Mouse (Mus musculus) limb, embryonic 13.5 days (tissue): Measurements from ENCODE around the gene Klf3. TPM values are rescaled to one million over a fixed set of nuclear protein-coding genes. Genes with fewer than 3 reads are reported as not detected.
"Not testable (repeated sequence)": the region's sequence is repeated elsewhere in the genome, so short reads cannot be mapped to it uniquely, and the experiment has no call there.

Experiments used
- ATAC-seq: fragments of 200-750 bp; cut with Nextera tagmentation; 2 replicates; pipeline ENCODE4 v1.8.0; 2017; ENCODE audit warnings: low read depth, moderate number of reproducible peaks, moderate TSS enrichment; ENCODE audit not compliant: low FRiP score
- H3K27ac ChIP-seq: fragments of 300-500 bp; sonication (generic); 2 replicates; pipeline ENCODE4 v1.5.1; 2015; ENCODE audit warnings: inconsistent platforms, mild to moderate bottlenecking, moderate library complexity
- H3K27me3 ChIP-seq: fragments of 300-500 bp; sonication (generic); 2 replicates; pipeline ENCODE4 v1.6.1; 2015; ENCODE audit warnings: mild to moderate bottlenecking, inconsistent platforms
- H3K36me3 ChIP-seq: fragments of 300-500 bp; sonication (generic); 2 replicates; pipeline ENCODE4 v1.6.1; 2015; ENCODE audit warnings: inconsistent platforms, mild to moderate bottlenecking, moderate library complexity
- H3K4me1 ChIP-seq: fragments of 300-500 bp; sonication (generic); 2 replicates; pipeline ENCODE4 v1.6.1; 2015; ENCODE audit warnings: inconsistent platforms
- H3K4me2 ChIP-seq: fragments of 300-500 bp; sonication (generic); replicated peaks from 2 replicates; pipeline ENCODE4 v1.6.1; 2015; ENCODE audit warnings: inconsistent platforms, mild to moderate bottlenecking, moderate library complexity
- H3K4me3 ChIP-seq: fragments of 300-500 bp; sonication (generic); 2 replicates; pipeline ENCODE4 v1.5.1; 2015; ENCODE audit warnings: moderate library complexity, mild to moderate bottlenecking, inconsistent platforms
- H3K9ac ChIP-seq: fragments of 300-500 bp; sonication (generic); 2 replicates; pipeline ENCODE4 v1.6.1; 2015; ENCODE audit warnings: mild to moderate bottlenecking, inconsistent platforms
- H3K9me3 ChIP-seq: fragments of 300-500 bp; sonication (generic); 2 replicates; pipeline ENCODE4 v1.6.1; 2016; ENCODE audit warnings: inconsistent platforms
- WGBS: fragments of 180-500 bp; shearing (Covaris S2); methylation state at CpG from one replicate; pipeline ENCODE4 v1.1.7; 2015; 5-methylcytosine and 5-hydroxymethylcytosine counted together
- polyA plus RNA-seq: library from polyadenylated mRNA; unstranded; fragments of >200 nt; fragmentation: Nextera tagmentation; extraction: Ambion mirVana; gene quantifications from 2 replicates; pipeline ENCODE4 v1.2.1, GENCODE M21; 2015

The Klf3 gene
- polyA plus RNA-seq, 1 experiment from 2014 or later, result 46.1 TPM

DNA sequence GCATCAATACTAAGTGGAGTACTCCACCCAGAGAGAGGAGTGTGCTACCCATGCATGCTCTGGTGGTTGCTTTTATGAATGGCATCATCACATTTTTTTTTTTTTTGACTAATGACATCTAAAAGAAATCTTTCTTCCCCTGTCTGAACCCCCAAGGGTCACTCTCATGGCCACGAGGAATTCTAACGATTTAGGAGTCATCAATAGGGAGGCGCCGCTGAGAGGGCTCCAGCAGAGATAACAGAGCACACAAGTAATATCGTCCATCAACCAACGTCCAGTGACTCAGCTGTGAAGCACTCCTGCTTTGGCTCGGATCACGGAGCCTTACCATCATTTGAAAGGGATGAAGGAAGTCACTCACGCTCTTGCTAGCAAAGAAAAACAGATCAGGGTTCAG is 63.9 kb downstream of the Klf3 start:
- Histone ChIP-seq H3K27me3 (no peaks in the 10 kb centered on the region), H3K27ac (no peak overlapping the region), H3K36me3 (no peaks in the 10 kb centered on the region), H3K4me3 (no peak overlapping the region), H3K4me1 (peaks cover 20% of the 10 kb centered on the region), H3K9me3 (peaks cover 6% of the 10 kb centered on the region; the same call in 1 of the 2 replicates), H3K4me2 (no peak overlapping the region), H3K9ac (no peak overlapping the region)
- no peak for ATAC-seq
- 62% methylated on average over 9 of the region's 9 CpGs for whole genome bisulfite sequencing

DNA sequence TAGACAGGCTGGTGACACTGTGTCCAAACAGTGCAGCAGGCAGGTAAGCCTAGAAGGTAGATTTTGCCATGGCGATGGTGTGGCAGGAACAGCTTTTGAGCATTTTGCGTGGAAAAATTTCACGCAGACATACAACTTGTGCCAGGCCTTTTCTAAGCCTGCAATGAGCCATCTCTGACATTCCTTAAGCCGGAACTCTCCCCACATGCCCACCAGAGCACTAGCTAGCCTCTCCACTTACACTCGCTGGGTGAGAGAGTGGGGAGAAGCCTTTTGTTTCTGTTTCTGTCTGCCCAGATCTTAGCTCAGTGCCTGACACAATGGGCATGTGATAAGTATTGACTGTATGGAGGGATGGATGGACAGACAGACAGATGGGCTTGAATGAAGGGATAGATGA is 64.4 kb downstream of the Klf3 start:
- Histone ChIP-seq H3K27ac (no peak overlapping the region), H3K27me3 (no peaks in the 10 kb centered on the region)

DNA sequence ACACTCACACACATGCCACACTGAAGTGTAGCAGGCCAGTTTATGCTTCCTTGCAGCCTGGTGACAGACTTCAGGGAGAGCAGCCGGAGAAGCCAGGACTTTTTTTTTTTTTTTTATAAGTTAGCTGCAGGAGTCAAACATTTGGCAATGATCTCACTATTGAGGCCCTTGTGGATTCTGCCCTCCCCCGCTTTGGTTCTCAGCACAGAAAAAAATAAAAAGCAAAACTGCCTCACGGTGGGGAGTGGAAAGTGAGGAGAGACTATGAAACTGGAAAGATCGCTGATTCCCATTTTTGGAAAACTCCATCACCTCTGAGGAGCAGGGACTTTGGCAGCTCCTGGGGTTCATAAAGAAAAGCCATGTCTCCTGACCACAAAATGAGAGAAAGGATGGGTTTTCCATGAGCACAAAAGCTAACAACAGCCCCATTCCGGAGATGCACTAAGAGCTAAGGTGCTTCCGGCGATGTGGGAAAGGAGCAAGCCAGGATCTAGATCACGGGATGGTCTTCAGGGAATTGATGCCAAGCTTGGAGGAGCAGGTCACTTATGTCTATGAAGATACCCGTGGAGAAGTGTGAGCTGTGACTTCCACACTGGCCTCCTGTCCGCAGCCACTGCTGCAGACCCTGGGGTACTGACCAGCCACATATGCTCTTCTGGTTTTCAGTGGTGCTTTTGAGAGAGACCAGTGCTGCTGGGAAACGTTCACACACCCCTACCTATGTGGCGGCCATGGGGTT is 73.1 kb downstream of the Klf3 start:
- Histone ChIP-seq H3K27me3 (no peaks in the 10 kb centered on the region), H3K9ac (peak overlapping the region; percentile 40; the same call in 1 of the 2 replicates), H3K4me3 (no peak overlapping the region), H3K4me1 (peaks cover 40% of the 10 kb centered on the region), H3K4me2 (peak overlapping the region; percentile 25; the same call in 1 of the 2 replicates), H3K36me3 (no peaks in the 10 kb centered on the region), H3K27ac (peak overlapping the region; percentile 90), H3K9me3 (peaks cover 6% of the 10 kb centered on the region; the same call in 1 of the 2 replicates)
- peak; percentile 25; the same call in 1 of the 2 replicates for ATAC-seq
- WGBS, result 60% methylated on average over 12 of the region's 12 CpGs

More for the DNA sequence above, 64.4 kb downstream of the Klf3 start:
- Histone ChIP-seq H3K4me1 (peaks cover 16% of the 10 kb centered on the region), H3K9me3 (peaks cover 6% of the 10 kb centered on the region; the same call in 1 of the 2 replicates), H3K4me3 (no peak overlapping the region), H3K36me3 (no peaks in the 10 kb centered on the region), H3K9ac (no peak overlapping the region), H3K4me2 (no peak overlapping the region)
- ATAC-seq, result no peak
- 90% methylated on average over 5 of the region's 5 CpGs for WGBS

DNA sequence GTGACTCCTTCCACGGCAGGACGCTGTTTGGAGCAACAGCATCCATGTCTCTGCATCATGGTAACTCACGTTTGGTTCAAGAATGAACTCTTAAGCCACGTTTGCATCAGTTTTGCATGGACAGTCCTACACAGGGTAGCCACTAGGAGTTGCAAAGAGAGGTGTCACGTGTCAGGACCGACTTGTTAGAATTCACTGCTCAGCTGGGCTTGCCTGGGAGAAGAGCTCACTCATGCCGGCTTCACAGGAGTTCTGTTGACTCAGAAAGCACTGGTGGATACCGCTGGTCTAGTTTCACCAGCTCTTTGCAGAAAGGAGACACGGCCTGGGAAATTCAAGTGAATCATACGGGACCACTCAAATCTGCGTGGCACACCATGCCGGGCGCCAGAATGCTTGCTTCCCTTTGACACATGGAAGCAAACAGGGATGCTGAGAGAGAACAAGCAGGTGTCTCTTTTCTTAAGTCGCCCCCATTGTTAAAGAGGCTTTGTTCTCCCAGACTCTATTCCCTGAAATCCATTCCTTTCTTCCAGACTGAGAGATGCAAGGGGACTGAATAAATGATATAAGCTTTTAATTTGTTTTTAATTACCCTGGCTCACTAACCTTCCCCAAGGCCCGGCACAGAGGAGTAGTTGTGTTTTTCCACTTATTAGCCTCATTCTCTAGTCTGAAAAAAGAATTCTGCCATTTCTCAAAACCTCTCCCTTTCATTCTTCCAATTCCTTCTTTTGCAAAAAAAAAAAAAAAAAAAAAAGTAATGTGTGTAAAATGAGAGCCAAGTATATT is 74.2 kb downstream of the Klf3 start:
- no peak for ATAC-seq
- Histone ChIP-seq H3K4me3 (no peak overlapping the region), H3K9ac (no peak overlapping the region), H3K27ac (peak overlapping the region; percentile 90), H3K4me2 (peak overlapping the region; percentile 25; the same call in 1 of the 2 replicates), H3K4me1 (peaks cover 40% of the 10 kb centered on the region), H3K36me3 (no peaks in the 10 kb centered on the region), H3K27me3 (no peaks in the 10 kb centered on the region), H3K9me3 (peaks cover 6% of the 10 kb centered on the region; the same call in 1 of the 2 replicates)
- 29% methylated on average over 15 of the region's 15 CpGs for WGBS

DNA sequence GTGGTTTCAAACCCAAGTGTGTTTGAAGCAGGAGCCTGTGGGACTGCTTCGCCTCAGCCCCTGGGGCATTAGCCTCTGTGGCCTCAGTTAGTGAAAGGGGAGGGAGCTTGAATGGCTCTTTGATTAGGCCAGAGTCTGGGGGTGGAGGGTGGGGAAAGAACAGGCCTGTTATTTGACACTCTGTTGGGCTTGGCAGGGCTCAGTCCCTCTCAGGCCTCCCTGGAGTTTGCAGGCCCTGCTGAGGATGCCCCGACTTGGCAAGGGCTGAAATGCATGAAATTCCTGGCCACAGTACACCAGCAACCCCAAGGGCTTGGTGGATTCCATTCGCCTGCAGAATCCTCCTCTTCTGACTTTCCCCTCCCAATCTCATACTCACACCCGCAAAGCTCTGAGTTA is 74.8 kb downstream of the Klf3 start:
- Histone ChIP-seq H3K27ac (peak overlapping the region; percentile 90), H3K9me3 (peaks cover 6% of the 10 kb centered on the region; the same call in 1 of the 2 replicates), H3K4me1 (peaks cover 40% of the 10 kb centered on the region), H3K9ac (no peak overlapping the region), H3K4me2 (peak overlapping the region; percentile 21), H3K36me3 (no peaks in the 10 kb centered on the region), H3K4me3 (no peak overlapping the region), H3K27me3 (no peaks in the 10 kb centered on the region)
- peak; percentile 90 for ATAC-seq
- WGBS, result 7% methylated on average over 4 of the region's 4 CpGs

DNA sequence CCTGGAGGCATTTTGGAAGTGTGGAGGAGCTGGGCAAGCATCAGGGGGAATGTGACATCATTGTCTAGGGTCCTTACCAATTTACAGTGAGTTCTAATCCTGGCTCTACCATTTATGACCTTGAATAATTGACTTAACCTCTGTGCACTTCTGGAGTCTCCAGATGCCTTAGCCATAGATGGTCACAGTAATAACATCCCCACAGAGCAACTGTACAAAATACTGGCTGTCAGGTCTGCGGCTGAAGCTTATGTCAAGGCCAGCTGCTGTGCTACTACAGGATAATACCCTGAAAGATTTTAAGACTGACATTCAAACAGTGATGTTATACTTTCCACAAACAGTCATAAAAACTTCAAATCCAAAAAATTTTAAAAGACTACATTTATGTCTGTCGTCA is 75.3 kb downstream of the Klf3 start:
- Histone ChIP-seq H3K4me2 (peak overlapping the region; percentile 21), H3K27me3 (no peaks in the 10 kb centered on the region), H3K4me3 (no peak overlapping the region), H3K36me3 (no peaks in the 10 kb centered on the region), H3K9me3 (peaks cover 6% of the 10 kb centered on the region; the same call in 1 of the 2 replicates), H3K4me1 (peaks cover 40% of the 10 kb centered on the region), H3K9ac (no peak overlapping the region), H3K27ac (peak overlapping the region; percentile 90)
- WGBS, result 52% methylated on average over 2 of the region's 2 CpGs
- peak; percentile 57 for ATAC-seq

DNA sequence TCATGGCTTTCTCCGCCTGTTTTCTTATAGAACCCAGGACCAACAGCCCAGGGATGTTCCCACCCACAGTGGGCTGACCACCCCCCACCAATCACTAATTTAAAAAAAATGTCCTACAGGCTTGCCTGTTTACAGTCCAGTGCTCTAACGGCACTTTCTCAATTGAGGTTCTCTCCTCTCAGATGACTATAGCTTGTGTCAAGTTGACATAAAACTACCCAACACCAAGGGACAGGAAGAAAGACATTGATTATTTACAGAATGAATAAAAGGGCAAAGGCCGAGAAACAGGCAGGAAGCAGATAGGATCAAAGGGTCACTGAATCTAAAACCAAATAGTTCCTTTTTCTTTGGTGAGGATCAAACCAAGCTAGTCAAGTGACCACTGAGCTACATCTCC is 76.1 kb downstream of the Klf3 start:
- H3K4me1 ChIP-seq, result peaks cover 47% of the 10 kb centered on the region
- ATAC-seq, result no peak
- H3K9me3 ChIP-seq, result peaks cover 3% of the 10 kb centered on the region; the same call in 1 of the 2 replicates
- no peaks in the 10 kb centered on the region for H3K36me3 ChIP-seq
- H3K27me3 ChIP-seq, result no peaks in the 10 kb centered on the region
- H3K9ac ChIP-seq, result no peak overlapping the region
- no peak overlapping the region for H3K4me3 ChIP-seq
- H3K27ac ChIP-seq, result peak overlapping the region; percentile 61; the same call in 1 of the 2 replicates
- WGBS, result 47% methylated on average over 3 of the region's 3 CpGs
- H3K4me2 ChIP-seq, result no peak overlapping the region

DNA sequence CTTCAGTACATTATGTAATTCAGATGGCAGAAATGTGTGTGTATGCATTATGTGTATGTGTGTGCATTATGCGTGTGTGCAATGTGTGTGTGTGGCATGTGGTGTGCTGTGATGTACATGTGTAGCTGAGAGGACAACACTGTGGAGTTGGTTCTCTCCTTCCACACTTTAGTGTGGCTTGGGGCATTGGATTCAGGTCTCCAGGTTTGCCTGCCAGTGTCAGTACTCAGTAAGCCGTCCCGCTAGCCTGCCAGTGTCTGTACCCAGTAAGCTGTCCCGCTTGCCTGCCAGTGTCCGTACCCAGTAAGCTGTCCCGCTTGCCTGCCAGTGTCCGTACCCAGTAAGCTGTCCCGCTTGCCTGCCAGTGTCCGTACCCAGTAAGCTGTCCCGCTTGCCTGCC is 78.4 kb downstream of the Klf3 start:
- H3K4me2 ChIP-seq, H3K27me3 ChIP-seq, ATAC-seq, H3K9me3 ChIP-seq, H3K4me3 ChIP-seq, H3K27ac ChIP-seq, H3K9ac ChIP-seq, H3K36me3 ChIP-seq: not testable (repeated sequence)
- peaks cover 34% of the 10 kb centered on the region for H3K4me1 ChIP-seq
- 95% methylated on average over 9 of the region's 10 CpGs for WGBS

DNA sequence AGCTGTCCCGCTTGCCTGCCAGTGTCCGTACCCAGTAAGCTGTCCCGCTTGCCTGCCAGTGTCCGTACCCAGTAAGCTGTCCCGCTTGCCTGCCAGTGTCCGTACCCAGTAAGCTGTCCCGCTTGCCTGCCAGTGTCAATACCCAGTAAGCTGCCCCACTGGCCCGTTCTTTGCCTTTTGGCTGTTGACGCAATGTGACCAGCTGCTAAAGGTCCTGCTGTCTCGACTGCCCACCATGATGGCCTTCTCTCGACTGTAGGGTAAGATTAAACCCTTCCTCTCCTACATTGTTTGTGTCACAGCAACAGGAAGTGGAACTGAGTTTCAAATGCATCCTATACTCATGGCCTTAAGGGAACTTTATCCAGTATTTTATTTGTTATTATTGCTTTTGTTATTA is 78.8 kb downstream of the Klf3 start:
- H3K27ac ChIP-seq, ATAC-seq, H3K4me3 ChIP-seq, H3K9me3 ChIP-seq, H3K9ac ChIP-seq, H3K4me2 ChIP-seq, H3K36me3 ChIP-seq, H3K27me3 ChIP-seq: not testable (repeated sequence)
- 88% methylated on average over 9 of the region's 11 CpGs for WGBS
- H3K4me1 ChIP-seq, result peaks cover 29% of the 10 kb centered on the region

Other genes with a start within 250 kb of the Klf3 start
- 0.64 and 1.4 TPM in 2 replicates for gene Tlr1, start 130.2 kb downstream of the Klf3 start, polyA plus RNA-seq
- 0.97 and 1.4 TPM in 2 replicates for gene Tlr6, start 156.7 kb downstream of the Klf3 start, polyA plus RNA-seq
- gene Fam114a1, start 166.7 kb downstream of the Klf3 start, polyA plus RNA-seq, result 59.2 and 62.9 TPM in 2 replicates